Mouse (Mus musculus) mature B cell (primary cell): ENCODE results near the gene Atp6ap1.

ENCODE experiments used
- in situ Hi-C: fragments of 300-500 bp; cut with MboI; formaldehyde crosslinking; loops from 2 replicates; pipeline ENCODE4 v1.14.3; 2019

The Atp6ap1 gene

DNA sequence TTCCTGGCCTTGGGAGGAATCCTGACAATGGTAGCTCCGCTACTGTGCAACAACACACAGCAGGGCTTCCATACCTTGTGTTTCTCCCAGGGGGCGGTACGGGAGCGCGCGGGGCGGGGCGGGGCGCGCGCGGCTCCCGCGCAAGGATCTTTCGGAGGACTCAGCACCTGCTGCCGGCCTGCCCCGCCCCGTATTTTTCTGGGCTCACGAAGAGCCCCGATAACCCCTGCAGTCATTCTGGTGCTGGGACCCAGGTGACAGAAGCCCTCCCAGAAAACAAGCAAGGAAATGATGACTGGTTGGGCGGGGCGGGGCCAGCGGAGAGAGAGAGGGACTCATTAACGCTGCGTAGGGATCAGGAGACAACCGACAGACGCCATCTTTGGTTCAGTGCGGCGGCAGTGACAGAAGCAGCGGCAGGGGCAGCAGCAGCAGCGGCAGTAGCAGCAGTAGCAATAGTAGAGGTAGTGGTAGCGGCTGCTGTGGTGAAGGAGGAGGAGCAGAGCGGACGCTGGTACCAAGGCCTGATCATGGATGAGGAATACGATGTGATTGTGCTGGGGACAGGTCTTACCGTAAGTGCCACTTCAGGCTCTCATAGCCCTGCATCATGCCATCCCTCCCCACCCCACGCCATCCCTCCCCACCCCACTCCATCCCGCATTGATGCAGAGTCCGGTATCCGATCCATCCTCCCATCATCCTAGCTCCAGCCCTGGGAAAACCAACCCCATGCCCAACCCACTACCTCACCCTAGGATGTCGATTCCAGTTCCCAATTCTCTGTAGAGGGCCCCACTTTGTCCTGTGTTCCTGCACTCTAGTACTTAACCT lies 8.2 kb downstream of the Atp6ap1 start, which contains the start of gene Gdi1:
Gdi1 (plus strand) TSS at position 132 of the 834 bp plus-strand sequence.
- in situ Hi-C loops: no loop called here

DNA sequence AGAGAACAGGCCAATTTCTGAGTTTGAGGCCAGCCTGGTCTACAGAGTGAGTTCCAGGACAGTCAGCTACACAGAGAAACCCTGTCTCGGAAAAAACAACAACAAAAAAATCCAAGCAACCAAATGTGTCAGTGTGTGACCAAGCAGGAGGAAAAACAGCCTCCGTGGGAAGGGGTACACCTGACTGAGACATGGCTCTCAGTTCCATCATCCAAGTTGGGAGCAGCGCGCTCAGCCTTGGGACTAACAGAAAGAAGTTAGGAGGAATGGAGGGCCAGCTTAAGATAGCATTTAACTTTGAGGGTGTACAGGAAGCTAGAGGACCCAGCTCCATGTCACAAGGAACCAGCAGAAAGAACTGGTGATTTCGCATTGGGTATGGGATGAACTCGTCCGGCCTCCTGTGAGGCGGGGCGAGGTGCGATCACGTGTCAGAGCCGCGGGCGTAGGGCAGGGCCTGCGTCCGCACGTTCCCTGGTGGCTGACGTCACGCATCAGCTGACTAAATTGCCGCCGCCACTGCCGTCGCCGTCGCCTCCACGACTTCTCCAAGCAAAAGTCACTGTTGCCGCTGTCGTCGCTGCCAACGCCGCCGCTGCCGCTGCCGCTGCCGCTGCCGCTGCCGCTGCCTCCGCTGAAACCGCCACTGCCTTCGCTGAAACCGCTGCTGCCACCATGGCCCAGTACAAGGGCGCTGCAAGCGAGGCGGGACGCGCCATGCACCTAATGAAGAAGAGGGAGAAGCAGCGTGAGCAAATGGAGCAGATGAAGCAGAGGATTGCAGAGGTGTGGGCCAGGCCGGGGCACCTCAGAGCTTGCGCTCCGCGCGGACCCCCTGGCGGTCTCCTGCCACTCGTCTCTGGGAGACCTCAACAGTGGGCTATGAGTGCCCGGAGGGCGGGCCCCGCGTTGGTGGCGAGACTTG lies 15.9 kb downstream of the Atp6ap1 start, which contains the start of gene Fam50a:
Fam50a (plus strand) TSS at position 494 of the 925 bp plus-strand sequence.
- in situ Hi-C loops: no loop called here

DNA sequence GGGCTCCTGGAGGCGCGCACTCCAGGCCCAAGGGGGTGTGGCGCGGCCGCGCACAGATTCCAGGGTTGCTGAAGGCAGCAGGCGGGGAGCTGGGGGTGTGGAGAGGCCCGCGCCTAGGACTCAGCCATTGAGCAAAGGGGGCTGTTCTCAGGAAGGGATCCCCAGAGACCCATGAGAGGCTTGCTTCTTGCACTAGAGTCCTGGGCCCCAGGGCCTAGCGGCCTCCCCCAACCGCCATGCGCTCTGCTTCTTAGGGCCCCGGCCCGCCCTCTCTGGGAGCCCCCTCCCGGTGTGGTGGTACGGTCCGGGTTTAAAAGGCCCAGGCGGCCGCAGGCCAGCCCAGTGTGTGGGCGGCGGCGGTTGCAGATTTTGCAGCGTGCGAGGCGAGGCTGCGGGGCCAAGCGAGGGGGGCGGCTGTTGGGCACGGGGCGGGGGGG lies 31.8 kb downstream of the Atp6ap1 start, which contains the start of gene Plxna3:
Plxna3 (plus strand) TSS at position 342 of the 437 bp plus-strand sequence.
- in situ Hi-C loops: no loop called here

DNA sequence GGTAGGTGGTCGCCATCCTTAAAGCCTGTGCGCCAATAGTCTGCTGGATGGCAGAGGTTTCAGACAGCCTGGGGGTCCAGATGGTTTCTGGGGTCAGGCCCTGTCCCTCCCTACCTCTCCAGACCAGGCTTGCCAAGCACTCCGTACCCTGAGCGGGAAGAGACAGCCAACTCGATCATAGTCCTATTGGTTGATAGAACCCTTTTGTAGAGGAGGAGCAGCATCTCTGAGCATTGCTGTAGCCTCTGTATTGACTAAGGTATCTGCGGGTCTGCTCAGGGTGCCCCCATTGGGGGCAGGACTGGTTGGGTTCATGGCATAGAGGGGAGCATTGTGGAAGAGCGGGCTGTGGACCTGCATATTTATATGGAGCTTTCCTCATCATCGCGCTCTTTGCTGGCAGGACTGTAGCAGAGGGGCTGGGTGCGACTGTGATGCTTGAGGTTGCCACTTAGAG lies 32.3 kb downstream of the Atp6ap1 start:
- in situ Hi-C loops: no loop called here

DNA sequence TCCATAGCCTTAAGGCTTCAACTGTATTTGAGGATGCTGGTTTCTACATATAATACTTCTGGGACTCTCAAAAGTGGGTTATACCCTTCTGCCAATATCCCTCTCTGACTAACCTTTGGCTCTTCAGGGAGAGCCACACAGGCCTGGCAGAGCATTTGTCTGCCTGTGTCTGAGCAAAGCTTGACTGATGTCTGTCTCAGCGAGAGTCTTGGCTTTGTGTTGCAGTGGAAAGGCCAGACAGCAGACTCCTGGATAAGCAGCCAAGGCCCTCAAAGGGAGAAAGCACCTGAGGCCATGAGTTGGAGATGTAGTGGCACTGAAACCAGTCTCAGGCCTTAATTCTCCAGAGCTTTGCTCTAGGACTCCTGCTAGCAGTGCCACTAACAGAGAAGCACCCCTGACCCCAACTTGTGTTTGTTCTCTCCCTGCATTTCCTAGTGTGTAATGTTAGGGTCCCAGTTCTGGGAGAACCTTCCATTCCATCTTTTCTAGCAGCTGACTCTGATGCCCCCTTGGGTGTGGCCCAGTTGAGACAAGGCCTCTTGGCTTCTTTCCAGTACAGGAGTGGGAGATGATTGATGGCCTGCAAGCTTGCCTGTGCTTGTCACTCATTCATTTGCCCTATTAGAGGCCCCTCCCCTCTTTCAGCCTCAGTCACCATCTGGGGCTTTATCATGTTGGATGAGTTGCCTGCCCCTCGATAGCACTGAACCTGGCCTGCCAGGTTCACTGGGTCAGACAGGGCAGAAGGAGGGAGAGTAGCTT lies 33.5 kb downstream of the Atp6ap1 start:
- in situ Hi-C loops: no loop called here

DNA sequence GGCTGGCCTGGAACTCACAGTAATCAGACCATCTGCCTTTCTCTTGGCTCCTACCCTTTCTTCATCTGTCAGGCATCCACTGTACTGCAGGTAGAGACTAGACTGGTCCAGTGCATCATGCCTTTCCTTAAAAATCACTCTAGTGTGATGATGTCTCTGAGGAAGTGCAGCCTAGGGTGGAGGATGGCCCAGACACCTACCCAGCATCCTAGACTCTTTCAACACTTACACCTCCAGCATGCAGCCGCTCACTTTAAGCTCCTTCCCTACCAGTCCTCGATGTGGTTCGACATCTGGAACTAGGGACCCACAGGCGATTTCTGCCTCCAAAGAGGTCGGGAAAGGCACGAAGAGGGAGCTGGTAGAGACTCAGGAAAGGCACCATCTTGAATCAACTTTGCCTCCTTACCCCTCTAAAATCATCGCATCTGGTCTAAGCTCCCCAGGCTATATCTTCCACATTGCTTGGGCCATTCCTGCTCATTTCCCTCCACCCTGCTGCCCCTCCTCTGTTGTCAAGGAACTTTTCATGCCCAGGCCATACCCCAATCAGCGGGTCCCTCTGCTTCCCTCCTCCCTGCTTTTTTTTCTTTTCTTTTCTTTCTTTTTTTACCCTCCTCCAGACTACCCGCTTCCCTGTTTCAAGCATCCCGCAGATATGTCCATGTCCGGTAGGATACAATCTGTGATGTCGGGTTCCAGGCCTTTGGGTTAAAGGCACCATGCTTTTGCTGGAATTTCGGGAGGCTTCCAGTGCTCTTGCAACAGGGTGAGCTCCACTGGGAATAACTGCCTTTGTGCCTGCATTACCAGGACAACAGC lies 56.0 kb downstream of the Atp6ap1 start:
- in situ Hi-C loops: no loop called here

DNA sequence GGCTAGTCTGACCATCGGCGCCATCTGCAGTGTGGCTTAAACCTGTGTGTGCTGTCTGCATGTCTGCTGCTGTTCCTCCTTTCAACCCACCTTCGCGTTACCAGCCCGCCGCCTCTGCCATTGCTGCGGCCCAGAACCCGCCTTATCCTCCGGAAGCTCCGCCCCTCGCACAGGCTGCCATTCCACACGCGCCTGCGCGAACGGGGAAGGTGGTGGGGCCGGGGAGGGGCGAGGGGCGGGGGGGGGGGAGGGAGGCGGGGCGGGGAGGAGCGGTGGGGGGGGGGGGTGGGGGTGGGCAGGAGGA lies 56.5 kb downstream of the Atp6ap1 start, which contains the start of gene Lage3:
Lage3 (minus strand) TSS at position 152 of the 304 bp plus-strand sequence.
- in situ Hi-C loops: no loop called here
